Mouse (Mus musculus) lung, postnatal 0 days (tissue): ENCODE measurements at regions not wholly inside any gene's neighbourhood (a gene's known extent, or its start where the extent isn't known, plus 50 kb on each side); places are given as distances from the start of the nearest gene placed in this dataset.

ENCODE experiments used
- CTCF ChIP-seq: IDR thresholded peaks from 2 replicates; pipeline ENCODE4 v1.5.1; 2016; ENCODE audit warnings: antibody characterized with exemption, mild to moderate bottlenecking
- EP300 ChIP-seq: IDR thresholded peaks from 2 replicates; pipeline ENCODE4 v1.6.1; 2016; ENCODE audit warnings: antibody characterized with exemption, mild to moderate bottlenecking, control low read depth

DNA sequence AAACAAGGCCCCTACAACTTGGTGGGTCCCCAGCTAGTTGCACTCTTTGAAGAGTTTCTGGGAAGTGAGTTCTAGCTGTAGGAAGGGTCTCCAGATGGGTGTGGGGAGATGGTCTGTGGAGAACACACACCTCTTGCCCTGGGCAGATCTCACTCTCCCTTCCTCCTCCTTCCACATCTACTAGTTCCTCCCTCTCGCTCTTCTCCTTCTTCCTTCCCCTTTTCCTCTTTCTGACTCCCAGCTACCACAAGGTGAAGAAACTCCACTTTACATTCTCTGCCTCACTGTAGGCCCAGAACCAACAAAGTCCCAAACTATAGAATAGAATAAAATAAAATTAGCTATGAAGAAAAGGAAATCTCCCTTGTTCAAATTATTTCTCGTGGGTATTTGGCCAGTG lies 311.0 kb upstream of the Ercc4 start:
- no peak for TF ChIP-seq CTCF
- no peak for TF ChIP-seq EP300
